Mouse (Mus musculus) c-Kit-positive CD71-positive TER-119-positive erythroid progenitor cells, embryonic 14.5 days (primary cell): ENCODE data around the gene Cwc15.

Experiments
- DNase-seq: peaks from one replicate; pipeline ENCODE4 v3.0.0-alpha.2; 2013; ENCODE audit warnings: low spot score

Cwc15 gene

DNA sequence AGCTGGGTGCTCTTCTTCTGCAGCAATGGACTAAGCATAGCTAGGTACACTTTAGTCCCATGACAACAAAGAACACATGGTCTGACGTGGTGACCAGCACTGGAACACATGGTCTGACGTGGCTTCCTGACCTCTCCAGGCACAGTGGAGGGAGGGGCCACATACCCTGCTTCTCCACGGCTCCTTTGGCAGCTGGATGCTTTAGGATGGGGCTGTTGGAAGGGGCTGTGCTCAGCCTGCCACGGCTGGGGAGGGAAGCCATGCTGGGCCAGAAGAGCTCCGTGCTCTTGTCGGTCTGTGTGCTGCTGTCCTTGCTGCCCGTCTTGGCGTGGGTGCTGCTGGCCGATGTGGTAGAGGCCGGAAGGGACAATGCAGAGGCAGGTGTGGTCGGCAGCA is 47.9 kb downstream of the Cwc15 start:
- no peak for DNase-seq

DNA sequence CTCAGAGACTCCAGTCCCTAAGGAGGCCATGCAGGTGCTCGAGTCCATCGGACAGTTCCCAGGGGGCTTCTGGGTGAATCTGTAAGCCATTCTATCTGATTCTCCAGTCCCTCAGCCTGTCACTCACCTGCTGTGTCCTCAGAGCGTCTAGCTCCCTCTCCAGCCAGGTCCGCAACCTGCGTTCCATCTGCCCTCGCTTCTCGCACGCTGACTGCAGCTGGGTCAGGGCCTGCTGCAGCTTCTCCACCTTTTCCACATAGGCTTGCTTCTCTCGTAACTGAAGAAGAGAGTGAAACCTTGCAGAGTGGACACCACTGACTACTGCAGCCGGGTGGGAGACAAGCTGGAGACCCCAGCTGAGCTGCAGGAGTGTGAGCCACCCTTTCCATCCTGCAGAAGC is 57.9 kb downstream of the Cwc15 start:
- DNase-seq: no peak

- no peak for DNase-seq
These were observed 59.0 kb downstream of the Cwc15 start for GRCm38 (mm10) chr9:14559430-14559829.

- no peak for DNase-seq
These were observed 59.6 kb downstream of the Cwc15 start for GRCm38 (mm10) chr9:14559996-14560395.
